Mouse (Mus musculus): ENCODE results near the gene Lrsam1.

Lrsam1 gene

GRCm38 (mm10) chr2:32895606-32896106 lies 65.8 kb downstream of the Lrsam1 start:
- DNase-seq (ENCODE audit: low spot score in 2 of 2), result no peak

- no peak for DNase-seq (ENCODE audit: low spot score in 2 of 2)
Observed at GRCm38 (mm10) chr2:32894097-32894496, 67.3 kb downstream of the Lrsam1 start.

- no peak for DNase-seq (ENCODE audit: low spot score in 2 of 2)
Observed at GRCm38 (mm10) chr2:32892490-32892889, 68.9 kb downstream of the Lrsam1 start.

- no peak for DNase-seq (ENCODE audit: low spot score in 2 of 2)
Observed at GRCm38 (mm10) chr2:32891278-32891677, 70.1 kb downstream of the Lrsam1 start.

- DNase-seq (ENCODE audit: low spot score in 2 of 2), result no peak
Observed at GRCm38 (mm10) chr2:32890280-32890679, 71.1 kb downstream of the Lrsam1 start.

GRCm38 (mm10) chr2:32888551-32888950 lies 72.9 kb downstream of the Lrsam1 start:
- DNase-seq (ENCODE audit: low spot score in 2 of 2), result no peak

- no peak for DNase-seq (ENCODE audit: low spot score in 2 of 2)
Observed at GRCm38 (mm10) chr2:32888029-32888428, 73.4 kb downstream of the Lrsam1 start.

GRCm38 (mm10) chr2:32884745-32885144 lies 76.7 kb downstream of the Lrsam1 start:
- no peak for DNase-seq (ENCODE audit: low spot score in 2 of 2)

GRCm38 (mm10) chr2:32882283-32883043 lies 79.0 kb downstream of the Lrsam1 start:
- no peak for DNase-seq (ENCODE audit: low spot score in 2 of 2)

GRCm38 (mm10) chr2:32881723-32882122 lies 79.7 kb downstream of the Lrsam1 start:
- DNase-seq (ENCODE audit: low spot score in 2 of 2), result peak in 1 of 2 experiments; percentile 64

- no peak for DNase-seq (ENCODE audit: low spot score in 2 of 2)
Observed at GRCm38 (mm10) chr2:32881054-32881453, 80.4 kb downstream of the Lrsam1 start.

- DNase-seq (ENCODE audit: low spot score in 2 of 2), result no peak
Observed at GRCm38 (mm10) chr2:32879593-32879992, 81.8 kb downstream of the Lrsam1 start.

GRCm38 (mm10) chr2:32878396-32878795 lies 83.0 kb downstream of the Lrsam1 start:
- no peak for DNase-seq (ENCODE audit: low spot score in 2 of 2)

GRCm38 (mm10) chr2:32877761-32878393 lies 83.5 kb downstream of the Lrsam1 start:
- DNase-seq (ENCODE audit: low spot score in 2 of 2), result no peak

GRCm38 (mm10) chr2:32877303-32877702 lies 84.1 kb downstream of the Lrsam1 start:
- no peak for DNase-seq (ENCODE audit: low spot score in 2 of 2)

GRCm38 (mm10) chr2:32876490-32877302 lies 84.7 kb downstream of the Lrsam1 start:
- no peak for DNase-seq (ENCODE audit: low spot score in 2 of 2)

GRCm38 (mm10) chr2:32875675-32876489 lies 85.5 kb downstream of the Lrsam1 start, which contains the start of gene Fam129b:
Fam129b (plus strand) TSS chr2:32876114.
- peak; percentile 65 to 68 for DNase-seq (ENCODE audit: low spot score in 2 of 2)
